Mouse (Mus musculus) kidney, postnatal 36 days (tissue): Measurements from ENCODE around the gene Tango6.
"Not testable (repeated sequence)": the region's sequence is repeated elsewhere in the genome, so short reads cannot be mapped to it uniquely, and the experiment has no call there.

Experiments
- DNase-seq, 2 experiments: peaks; one replicate each; pipeline ENCODE4 v3.0.0; 2021 to 2022; ENCODE audit warnings: mixed read lengths in 2 of 2

The Tango6 gene

DNA sequence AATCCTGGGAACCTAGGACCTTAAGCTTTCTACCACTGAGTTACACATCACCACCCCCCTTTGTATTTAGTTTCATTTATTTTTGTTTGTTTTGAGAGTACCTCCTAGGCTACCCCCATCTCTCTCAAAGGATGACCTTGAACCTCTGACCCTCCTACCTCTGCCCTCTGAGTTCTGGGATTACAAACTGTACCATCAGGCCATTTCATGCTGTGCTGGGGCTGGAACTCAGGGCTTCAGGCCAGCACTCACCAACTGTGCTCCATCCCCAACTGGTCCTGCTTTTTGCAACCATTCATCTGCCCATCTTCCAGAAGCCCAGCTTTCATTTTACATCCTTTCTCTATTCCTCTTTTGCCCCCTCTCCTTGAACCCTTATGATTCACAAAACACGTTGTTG is 81.7 kb downstream of the Tango6 start:
- DNase-seq: peak in 1 of 2 experiments; percentile 16

GRCm38 (mm10) chr8:106765570-106765969 is 82.7 kb downstream of the Tango6 start:
- DNase-seq: peak in 1 of 2 experiments; percentile 25

DNA sequence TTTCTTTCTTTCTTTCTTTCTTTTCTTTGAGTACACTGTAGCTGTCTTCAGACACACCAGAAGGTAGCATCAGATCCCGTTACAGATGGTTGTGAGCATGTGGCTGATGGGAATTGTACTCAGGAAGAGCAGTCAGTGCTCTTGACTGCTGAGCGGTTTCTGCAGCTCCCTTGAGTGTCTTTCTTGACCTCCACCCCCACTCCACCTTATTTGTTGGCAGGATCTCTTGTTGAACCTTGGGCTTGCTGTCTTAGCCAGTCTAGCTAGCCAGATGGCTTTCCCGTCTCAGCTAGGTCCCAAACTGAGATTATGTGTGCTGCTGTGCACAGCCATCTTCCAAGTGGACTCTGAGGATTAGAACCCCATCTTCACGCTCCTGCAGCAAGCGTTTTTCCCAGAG is 83.9 kb downstream of the Tango6 start:
- DNase-seq: peak; percentile 73 to 79

GRCm38 (mm10) chr8:106769147-106769805 is 86.4 kb downstream of the Tango6 start:
- DNase-seq: no peak

GRCm38 (mm10) chr8:106770596-106771179 is 87.8 kb downstream of the Tango6 start:
- peak; percentile 41 to 62 for DNase-seq

GRCm38 (mm10) chr8:106772094-106772493 is 89.2 kb downstream of the Tango6 start:
- DNase-seq: no peak

DNA sequence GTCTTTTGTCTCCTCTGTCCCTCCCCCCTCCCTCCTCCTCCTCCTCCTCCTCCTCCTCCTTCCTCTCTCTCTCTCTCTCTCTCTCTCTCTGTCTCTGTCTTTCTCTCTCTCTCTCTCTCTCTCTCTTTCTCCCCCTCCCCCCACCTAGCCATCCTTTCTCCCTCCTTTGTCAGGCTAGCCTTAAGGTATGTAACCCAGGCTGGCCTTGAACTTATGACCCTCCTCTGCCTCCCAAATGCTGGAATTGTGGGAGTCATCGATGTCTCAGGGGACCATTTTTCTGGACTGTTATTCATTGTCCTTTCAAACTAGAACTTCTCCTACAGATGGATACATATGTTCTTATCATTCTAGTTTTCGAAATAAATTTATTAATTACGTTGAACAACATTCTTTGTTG is 89.6 kb downstream of the Tango6 start:
- no peak for DNase-seq

GRCm38 (mm10) chr8:106774567-106775320 is 91.9 kb downstream of the Tango6 start:
- DNase-seq: peak in 1 of 2 experiments; percentile 58

- DNase-seq: no peak
These were observed 106.8 kb downstream of the Tango6 start for GRCm38 (mm10) chr8:106789623-106790022.

- DNase-seq: no peak
These were observed 112.0 kb downstream of the Tango6 start for GRCm38 (mm10) chr8:106794820-106795219.

DNA sequence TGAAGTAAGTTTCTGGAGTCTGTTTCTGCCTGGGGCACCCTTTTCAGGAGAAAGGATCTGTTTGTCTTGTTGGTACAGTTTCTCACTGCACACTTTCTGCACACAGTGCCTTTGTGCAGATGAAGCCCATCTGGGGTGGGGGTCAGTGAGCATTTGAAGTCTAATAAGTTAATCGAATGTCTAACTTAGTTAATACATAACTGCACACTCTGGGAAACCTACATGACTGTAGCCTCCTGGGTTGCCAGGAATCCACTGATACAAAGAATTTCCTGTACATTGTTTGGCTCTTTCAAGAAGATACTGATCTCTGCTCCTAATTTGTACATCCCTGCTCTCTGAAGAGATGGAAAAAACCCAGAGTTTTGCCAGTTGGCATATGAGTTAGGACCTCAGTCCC is 117.0 kb downstream of the Tango6 start:
- DNase-seq: peak; percentile 33 to 34

DNA sequence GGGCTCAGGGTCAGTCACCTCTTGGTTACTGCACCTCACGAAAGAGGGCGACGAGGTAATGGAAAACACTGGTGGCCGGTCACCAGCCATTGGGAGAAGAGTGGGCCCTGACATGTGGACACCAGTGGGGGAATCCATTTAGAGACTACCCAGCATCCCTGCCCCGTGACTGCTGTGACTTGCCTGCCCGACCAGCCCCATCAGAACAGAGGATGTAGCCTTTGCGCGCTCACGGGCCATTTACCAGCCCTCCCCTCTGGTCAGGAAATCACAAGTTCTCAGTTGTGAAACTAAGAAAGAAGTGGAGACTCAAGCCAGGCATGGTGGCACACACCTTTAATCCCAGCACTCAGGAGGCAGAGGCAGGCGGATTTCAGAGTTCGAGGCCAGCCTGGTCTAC is 118.4 kb downstream of the Tango6 start:
- no peak for DNase-seq

DNA sequence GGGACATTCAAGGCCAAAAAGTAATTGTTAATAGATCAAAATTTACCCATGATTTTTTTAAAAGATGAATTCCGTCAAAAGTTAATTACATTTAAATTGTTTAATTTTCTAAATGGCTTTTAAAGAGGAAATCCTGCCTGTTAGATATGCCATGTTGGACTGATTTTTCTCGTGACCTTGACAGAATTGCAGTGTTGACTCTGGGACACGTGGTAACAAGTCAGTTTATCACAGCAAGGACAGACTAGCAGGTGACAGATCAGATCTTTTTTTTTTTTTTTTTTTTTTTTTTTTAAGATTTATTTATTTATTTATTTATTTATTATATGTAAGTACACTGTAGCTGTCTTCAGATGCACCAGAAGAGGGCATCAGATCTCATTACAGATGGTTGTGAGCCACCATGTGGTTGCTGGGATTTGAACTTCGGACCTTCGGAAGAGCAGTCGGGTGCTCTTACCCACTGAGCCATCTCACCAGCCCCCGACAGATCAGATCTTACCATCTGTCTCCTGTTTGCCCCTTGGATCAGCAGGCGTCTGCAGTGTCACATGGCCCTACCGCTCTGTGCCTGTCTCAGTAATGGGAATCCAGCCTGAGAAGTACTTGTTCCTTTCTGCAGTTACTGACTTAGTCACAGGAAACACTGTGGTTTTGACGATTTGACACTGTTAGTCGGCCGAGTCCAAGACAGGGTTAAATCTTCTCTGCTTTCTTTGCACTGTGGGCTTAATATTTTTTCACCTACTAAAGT is 119.7 kb downstream of the Tango6 start:
- DNase-seq: not testable (repeated sequence)

GRCm38 (mm10) chr8:106805859-106806258 is 123.0 kb downstream of the Tango6 start:
- DNase-seq: no peak

DNA sequence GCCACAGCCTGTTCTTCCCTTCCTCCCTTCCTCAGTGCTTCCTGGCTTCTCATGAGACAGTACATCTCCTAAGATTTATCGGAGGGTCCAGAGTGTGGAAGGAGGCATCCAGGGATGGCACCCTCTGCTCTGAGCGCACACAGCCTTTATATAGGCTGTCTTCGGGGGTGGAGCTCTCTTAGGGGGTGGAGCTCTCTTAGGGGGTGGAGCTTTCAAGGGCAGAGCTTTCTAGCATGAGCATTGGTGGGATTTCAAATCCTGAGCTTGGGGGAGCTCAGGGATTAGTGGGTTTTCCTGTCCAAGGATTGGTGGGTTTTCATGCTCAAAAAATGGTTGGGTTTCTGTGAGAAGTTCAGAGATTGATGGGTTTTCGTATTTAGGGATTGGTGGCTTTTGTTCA is 124.6 kb downstream of the Tango6 start:
- DNase-seq: no peak

- DNase-seq: no peak
These were observed 126.9 kb downstream of the Tango6 start for GRCm38 (mm10) chr8:106809726-106810125.

- no peak for DNase-seq
These were observed 127.5 kb downstream of the Tango6 start for GRCm38 (mm10) chr8:106810406-106810805.

DNA sequence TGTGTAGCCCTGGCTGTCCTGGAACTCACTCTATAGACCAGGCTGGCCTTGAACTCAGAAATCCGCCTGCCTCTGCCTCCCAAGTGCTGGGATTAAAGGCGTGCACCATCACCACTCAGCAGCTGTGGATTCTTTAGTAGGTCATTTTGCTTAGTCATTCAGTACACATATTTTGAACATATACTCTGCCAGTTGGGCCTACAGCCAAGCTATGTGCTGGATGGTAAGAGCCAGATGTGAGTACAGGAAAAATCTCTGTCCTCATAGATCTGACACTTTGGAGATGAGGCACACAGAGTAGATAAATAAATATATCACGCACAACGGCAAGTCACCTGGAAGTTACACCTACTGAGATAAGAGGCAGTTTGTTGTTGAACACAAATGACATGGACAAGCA is 129.7 kb downstream of the Tango6 start:
- DNase-seq: no peak

- DNase-seq: peak; percentile 39 to 61
These were observed 133.7 kb downstream of the Tango6 start for GRCm38 (mm10) chr8:106816431-106817170.

GRCm38 (mm10) chr8:106817171-106817545 is 134.3 kb downstream of the Tango6 start:
- no peak for DNase-seq

GRCm38 (mm10) chr8:106818626-106819515 is 136.0 kb downstream of the Tango6 start:
- peak in 1 of 2 experiments; percentile 40 for DNase-seq
